Mouse (Mus musculus) MEL-GATA-1-ER (cell line): ENCODE data around the gene Lhfpl2.

Experiments
- DNase-seq: peaks from one replicate; pipeline ENCODE4 v3.0.0-alpha.2; 2012; ENCODE audit warnings: low read depth; ENCODE audit errors: extremely low read depth

The Lhfpl2 gene

GRCm38 (mm10) chr13:94140446-94140845 lies 82.8 kb downstream of the Lhfpl2 start:
- DNase-seq = no peak

- no peak for DNase-seq
Measured at GRCm38 (mm10) chr13:94143063-94143652, 85.6 kb downstream of the Lhfpl2 start.

GRCm38 (mm10) chr13:94144451-94144850 lies 86.9 kb downstream of the Lhfpl2 start:
- no peak for DNase-seq

GRCm38 (mm10) chr13:94147257-94147656 lies 89.7 kb downstream of the Lhfpl2 start:
- no peak for DNase-seq

- DNase-seq = no peak
Measured at GRCm38 (mm10) chr13:94149006-94149405, 91.4 kb downstream of the Lhfpl2 start.

- DNase-seq = no peak
Measured at GRCm38 (mm10) chr13:94149781-94150180, 92.2 kb downstream of the Lhfpl2 start.

- no peak for DNase-seq
Measured at GRCm38 (mm10) chr13:94151308-94151707, 93.7 kb downstream of the Lhfpl2 start.

- DNase-seq = no peak
Measured at GRCm38 (mm10) chr13:94152836-94153235, 95.2 kb downstream of the Lhfpl2 start.

GRCm38 (mm10) chr13:94153658-94154057 lies 96.1 kb downstream of the Lhfpl2 start:
- no peak for DNase-seq

GRCm38 (mm10) chr13:94154512-94155296 lies 97.1 kb downstream of the Lhfpl2 start:
- DNase-seq = no peak

- no peak for DNase-seq
Measured at GRCm38 (mm10) chr13:94155657-94156429, 98.2 kb downstream of the Lhfpl2 start.

- no peak for DNase-seq
Measured at GRCm38 (mm10) chr13:94158864-94159477, 101.4 kb downstream of the Lhfpl2 start.

- no peak for DNase-seq
Measured at GRCm38 (mm10) chr13:94159478-94160220, 102.1 kb downstream of the Lhfpl2 start.

- no peak for DNase-seq
Measured at GRCm38 (mm10) chr13:94164501-94164900, 106.9 kb downstream of the Lhfpl2 start.

- no peak for DNase-seq
Measured at GRCm38 (mm10) chr13:94168319-94168718, 110.7 kb downstream of the Lhfpl2 start.

GRCm38 (mm10) chr13:94169325-94169916 lies 111.8 kb downstream of the Lhfpl2 start:
- no peak for DNase-seq

GRCm38 (mm10) chr13:94171612-94172011 lies 114.0 kb downstream of the Lhfpl2 start:
- DNase-seq = peak; percentile 41

- no peak for DNase-seq
Measured at GRCm38 (mm10) chr13:94172533-94173310, 115.1 kb downstream of the Lhfpl2 start.

- DNase-seq = peak; percentile 91
Measured at GRCm38 (mm10) chr13:94173633-94174576, 116.3 kb downstream of the Lhfpl2 start.
